Mouse (Mus musculus): ENCODE data around the gene Gng7. TPM values are rescaled to one million over a fixed set of nuclear protein-coding genes. Genes with fewer than 3 reads are reported as not detected.
A peak's percentile ranks its signal among the peaks of the same experiment; 100 is the strongest.

Gene Gng7
- polyA plus RNA-seq, 1 experiment from 2014 or later, result 1.5 TPM

GRCm38 (mm10) chr10:80982381-80982780 lies 32.4 kb downstream of the Gng7 start:
- peaks cover 21% of the 10 kb centered on the region for H3K4me1 ChIP-seq (replicated peaks)
- WGBS, result 71% methylated on average over 4 of the region's 4 CpGs

GRCm38 (mm10) chr10:80981564-80982112 lies 33.1 kb downstream of the Gng7 start:
- no peak for ATAC-seq (ENCODE audit: insufficient number of reproducible peaks, low FRiP score)
- no peak overlapping the region for H3K4me2 ChIP-seq
- H3K27me3 ChIP-seq (replicated peaks), result peaks cover 28% of the 10 kb centered on the region
- no peaks in the 10 kb centered on the region for H3K9me3 ChIP-seq (replicated peaks)
- peaks cover 15% of the 10 kb centered on the region for H3K4me1 ChIP-seq (replicated peaks)
- WGBS, result 57% methylated on average over 7 of the region's 7 CpGs
- no peak overlapping the region for H3K27ac ChIP-seq (ENCODE audit: poor library complexity, severe bottlenecking)
- H3K36me3 ChIP-seq, result no peaks in the 10 kb centered on the region
- H3K4me3 ChIP-seq, result no peak overlapping the region
- H3K9ac ChIP-seq, result no peak overlapping the region

More at GRCm38 (mm10) chr10:80982381-80982780, 32.4 kb downstream of the Gng7 start:
- Histone ChIP-seq H3K9me3 (replicated peaks) (no peaks in the 10 kb centered on the region), H3K36me3 (no peaks in the 10 kb centered on the region), H3K9ac (no peak overlapping the region), H3K4me3 (no peak overlapping the region), H3K4me2 (no peak overlapping the region), H3K27ac (ENCODE audit: poor library complexity, severe bottlenecking) (no peak overlapping the region), H3K27me3 (replicated peaks) (peaks cover 32% of the 10 kb centered on the region)
- ATAC-seq (ENCODE audit: insufficient number of reproducible peaks, low FRiP score), result no peak

GRCm38 (mm10) chr10:80975478-80975877 lies 39.3 kb downstream of the Gng7 start:
- no peak overlapping the region for H3K4me2 ChIP-seq
- H3K27me3 ChIP-seq (replicated peaks), result no peaks in the 10 kb centered on the region
- peaks cover 6% of the 10 kb centered on the region; the same call in 1 of the 2 replicates for H3K9me3 ChIP-seq (replicated peaks)
- H3K36me3 ChIP-seq, result no peaks in the 10 kb centered on the region
- ATAC-seq (ENCODE audit: insufficient number of reproducible peaks, low FRiP score), result no peak
- H3K9ac ChIP-seq, result no peak overlapping the region
- H3K4me1 ChIP-seq (replicated peaks), result peaks cover 17% of the 10 kb centered on the region
- H3K4me3 ChIP-seq, result no peak overlapping the region
- 86% methylated on average over 11 of the region's 11 CpGs for WGBS
- no peak overlapping the region for H3K27ac ChIP-seq (ENCODE audit: poor library complexity, severe bottlenecking)

GRCm38 (mm10) chr10:80973722-80974121 lies 41.0 kb downstream of the Gng7 start:
- WGBS, result 88% methylated on average over 1 of the region's 1 CpGs
- peaks cover 6% of the 10 kb centered on the region; the same call in 1 of the 2 replicates for H3K9me3 ChIP-seq (replicated peaks)
- H3K9ac ChIP-seq, result no peak overlapping the region
- no peak overlapping the region for H3K4me2 ChIP-seq
- no peak for ATAC-seq (ENCODE audit: insufficient number of reproducible peaks, low FRiP score)
- no peak overlapping the region for H3K4me3 ChIP-seq
- no peaks in the 10 kb centered on the region for H3K36me3 ChIP-seq
- H3K27ac ChIP-seq (ENCODE audit: poor library complexity, severe bottlenecking), result no peak overlapping the region
- peaks cover 17% of the 10 kb centered on the region for H3K4me1 ChIP-seq (replicated peaks)
- H3K27me3 ChIP-seq (replicated peaks), result no peaks in the 10 kb centered on the region

GRCm38 (mm10) chr10:80972071-80972987 lies 42.4 kb downstream of the Gng7 start:
- no peak overlapping the region for H3K4me3 ChIP-seq
- peak overlapping the region; percentile 42; the same call in 1 of the 2 replicates for H3K9ac ChIP-seq
- peaks cover 6% of the 10 kb centered on the region; the same call in 1 of the 2 replicates for H3K9me3 ChIP-seq (replicated peaks)
- 37% methylated on average over 11 of the region's 11 CpGs for WGBS
- peaks cover 18% of the 10 kb centered on the region for H3K4me1 ChIP-seq (replicated peaks)
- no peak overlapping the region for H3K4me2 ChIP-seq
- ATAC-seq (ENCODE audit: insufficient number of reproducible peaks, low FRiP score), result 0 out of 2 replicates have a peak, but pooled peaks have one; percentile 29
- no peaks in the 10 kb centered on the region for H3K27me3 ChIP-seq (replicated peaks)
- no peaks in the 10 kb centered on the region for H3K36me3 ChIP-seq
- 0 out of 2 replicates have a peak overlapping the region, but pooled peaks have one; percentile 36 for H3K27ac ChIP-seq (ENCODE audit: poor library complexity, severe bottlenecking)

- Histone ChIP-seq H3K9me3 (replicated peaks) (peaks cover 6% of the 10 kb centered on the region; the same call in 1 of the 2 replicates), H3K4me2 (no peak overlapping the region), H3K4me3 (no peak overlapping the region), H3K9ac (peak overlapping the region; percentile 2; the same call in 1 of the 2 replicates), H3K4me1 (replicated peaks) (peaks cover 26% of the 10 kb centered on the region), H3K27me3 (replicated peaks) (no peaks in the 10 kb centered on the region), H3K36me3 (no peaks in the 10 kb centered on the region), H3K27ac (ENCODE audit: poor library complexity, severe bottlenecking) (no peak overlapping the region)
- 83% methylated on average over 15 of the region's 15 CpGs for WGBS
- no peak for ATAC-seq (ENCODE audit: insufficient number of reproducible peaks, low FRiP score)
Measured at GRCm38 (mm10) chr10:80971533-80971932, 43.2 kb downstream of the Gng7 start.

- 80% methylated on average over 8 of the region's 8 CpGs for WGBS
- Histone ChIP-seq H3K27me3 (replicated peaks) (no peaks in the 10 kb centered on the region), H3K9ac (no peak overlapping the region), H3K27ac (ENCODE audit: poor library complexity, severe bottlenecking) (no peak overlapping the region), H3K36me3 (no peaks in the 10 kb centered on the region), H3K4me1 (replicated peaks) (peaks cover 33% of the 10 kb centered on the region), H3K9me3 (replicated peaks) (peaks cover 6% of the 10 kb centered on the region; the same call in 1 of the 2 replicates), H3K4me3 (no peak overlapping the region), H3K4me2 (no peak overlapping the region)
- ATAC-seq (ENCODE audit: insufficient number of reproducible peaks, low FRiP score), result no peak
Measured at GRCm38 (mm10) chr10:80970159-80970558, 44.6 kb downstream of the Gng7 start.

GRCm38 (mm10) chr10:80969298-80969697 lies 45.4 kb downstream of the Gng7 start:
- Histone ChIP-seq H3K27ac (ENCODE audit: poor library complexity, severe bottlenecking) (no peak overlapping the region), H3K4me3 (no peak overlapping the region), H3K4me1 (replicated peaks) (peaks cover 37% of the 10 kb centered on the region), H3K9me3 (replicated peaks) (peaks cover 6% of the 10 kb centered on the region; the same call in 1 of the 2 replicates), H3K36me3 (no peaks in the 10 kb centered on the region), H3K9ac (no peak overlapping the region), H3K27me3 (replicated peaks) (no peaks in the 10 kb centered on the region), H3K4me2 (no peak overlapping the region)
- 71% methylated on average over 3 of the region's 3 CpGs for WGBS
- no peak for ATAC-seq (ENCODE audit: insufficient number of reproducible peaks, low FRiP score)

- 75% methylated on average over 4 of the region's 4 CpGs for WGBS
- Histone ChIP-seq H3K4me1 (replicated peaks) (peaks cover 44% of the 10 kb centered on the region), H3K27me3 (replicated peaks) (no peaks in the 10 kb centered on the region), H3K36me3 (no peaks in the 10 kb centered on the region), H3K27ac (ENCODE audit: poor library complexity, severe bottlenecking) (no peak overlapping the region), H3K4me2 (no peak overlapping the region), H3K9ac (no peak overlapping the region), H3K9me3 (replicated peaks) (peaks cover 6% of the 10 kb centered on the region; the same call in 1 of the 2 replicates), H3K4me3 (no peak overlapping the region)
- no peak for ATAC-seq (ENCODE audit: insufficient number of reproducible peaks, low FRiP score)
Measured at GRCm38 (mm10) chr10:80968106-80968505, 46.6 kb downstream of the Gng7 start.

- H3K9me3 ChIP-seq (replicated peaks), result peaks cover 6% of the 10 kb centered on the region; the same call in 1 of the 2 replicates
- no peak for ATAC-seq (ENCODE audit: insufficient number of reproducible peaks, low FRiP score)
- WGBS, result 30% methylated on average over 3 of the region's 3 CpGs
- H3K9ac ChIP-seq, result no peak overlapping the region
- no peaks in the 10 kb centered on the region for H3K36me3 ChIP-seq
- H3K4me2 ChIP-seq, result no peak overlapping the region
- peaks cover 44% of the 10 kb centered on the region for H3K4me1 ChIP-seq (replicated peaks)
- H3K27me3 ChIP-seq (replicated peaks), result no peaks in the 10 kb centered on the region
- H3K27ac ChIP-seq (ENCODE audit: poor library complexity, severe bottlenecking), result no peak overlapping the region
- H3K4me3 ChIP-seq, result no peak overlapping the region
Measured at GRCm38 (mm10) chr10:80967101-80967656, 47.6 kb downstream of the Gng7 start.

GRCm38 (mm10) chr10:80966296-80966695 lies 48.4 kb downstream of the Gng7 start:
- Histone ChIP-seq H3K4me2 (no peak overlapping the region), H3K27ac (ENCODE audit: poor library complexity, severe bottlenecking) (no peak overlapping the region), H3K4me1 (replicated peaks) (peaks cover 51% of the 10 kb centered on the region), H3K36me3 (no peaks in the 10 kb centered on the region), H3K27me3 (replicated peaks) (no peaks in the 10 kb centered on the region), H3K9ac (no peak overlapping the region), H3K4me3 (no peak overlapping the region), H3K9me3 (replicated peaks) (peaks cover 5% of the 10 kb centered on the region; the same call in 1 of the 2 replicates)
- 34% methylated on average over 12 of the region's 12 CpGs for WGBS
- no peak for ATAC-seq (ENCODE audit: insufficient number of reproducible peaks, low FRiP score)

Measured in heart, embryonic 12.5 days (tissue).